Mouse (Mus musculus): Measurements from ENCODE around the gene Pcca. TPM values are rescaled to one million over a fixed set of nuclear protein-coding genes. Genes with fewer than 3 reads are reported as not detected.

Pcca gene
- polyA plus RNA-seq, 1 experiment from 2014 or later: 28.4 TPM

GRCm38 (mm10) chr14:122909368-122910091, 375.4 kb downstream of the Pcca start:
- 70% methylated on average over 5 of the region's 5 CpGs for WGBS
- Histone ChIP-seq H3K9ac (no peak overlapping the region), H3K4me3 (no peak overlapping the region), H3K27me3 (replicated peaks) (no peaks in the 10 kb centered on the region), H3K9me3 (replicated peaks) (peaks cover 6% of the 10 kb centered on the region; the same call in 1 of the 2 replicates), H3K4me1 (replicated peaks) (no peaks in the 10 kb centered on the region), H3K4me2 (no peak overlapping the region), H3K36me3 (peaks cover 13% of the 10 kb centered on the region; the same call in 1 of the 2 replicates), H3K27ac (ENCODE audit: poor library complexity, severe bottlenecking) (no peak overlapping the region)
- ATAC-seq (ENCODE audit: insufficient number of reproducible peaks, low FRiP score): no peak

GRCm38 (mm10) chr14:122911265-122911664, 377.1 kb downstream of the Pcca start:
- Histone ChIP-seq H3K27me3 (replicated peaks) (no peaks in the 10 kb centered on the region), H3K36me3 (peaks cover 8% of the 10 kb centered on the region; the same call in 1 of the 2 replicates), H3K4me3 (no peak overlapping the region), H3K4me1 (replicated peaks) (no peaks in the 10 kb centered on the region), H3K27ac (ENCODE audit: poor library complexity, severe bottlenecking) (no peak overlapping the region), H3K4me2 (no peak overlapping the region), H3K9me3 (replicated peaks) (peaks cover 6% of the 10 kb centered on the region; the same call in 1 of the 2 replicates), H3K9ac (no peak overlapping the region)
- no peak for ATAC-seq (ENCODE audit: insufficient number of reproducible peaks, low FRiP score)

GRCm38 (mm10) chr14:122912137-122912536, 378.0 kb downstream of the Pcca start:
- H3K4me3 ChIP-seq: peak overlapping the region; percentile 90
- H3K4me2 ChIP-seq: peak overlapping the region; percentile 90
- WGBS: 54% methylated on average over 1 of the region's 1 CpGs
- no peak for ATAC-seq (ENCODE audit: insufficient number of reproducible peaks, low FRiP score)
- H3K36me3 ChIP-seq: peaks cover 8% of the 10 kb centered on the region; the same call in 1 of the 2 replicates
- H3K4me1 ChIP-seq (replicated peaks): no peaks in the 10 kb centered on the region
- no peaks in the 10 kb centered on the region for H3K27me3 ChIP-seq (replicated peaks)
- peak overlapping the region; percentile 83; the same call in 1 of the 2 replicates for H3K9ac ChIP-seq
- H3K27ac ChIP-seq (ENCODE audit: poor library complexity, severe bottlenecking): no peak overlapping the region
- peaks cover 6% of the 10 kb centered on the region; the same call in 1 of the 2 replicates for H3K9me3 ChIP-seq (replicated peaks)

- Histone ChIP-seq H3K4me3 (peak overlapping the region; percentile 90), H3K27ac (ENCODE audit: poor library complexity, severe bottlenecking) (0 out of 2 replicates have a peak overlapping the region, but pooled peaks have one; percentile 17), H3K4me2 (peak overlapping the region; percentile 90), H3K36me3 (peaks cover 8% of the 10 kb centered on the region; the same call in 1 of the 2 replicates), H3K27me3 (replicated peaks) (no peaks in the 10 kb centered on the region), H3K9me3 (replicated peaks) (peaks cover 6% of the 10 kb centered on the region; the same call in 1 of the 2 replicates), H3K9ac (peak overlapping the region; percentile 83), H3K4me1 (replicated peaks) (no peaks in the 10 kb centered on the region)
- under 1% methylated on average over 55 of the region's 58 CpGs for WGBS
- ATAC-seq (ENCODE audit: insufficient number of reproducible peaks, low FRiP score): peak; percentile 81
Observed at GRCm38 (mm10) chr14:122912812-122913498, 378.8 kb downstream of the Pcca start.

- WGBS: 82% methylated on average over 6 of the region's 6 CpGs
- H3K4me3 ChIP-seq: peak within 1 kb of the TSS; percentile 90
- H3K4me2 ChIP-seq: peak within 1 kb of the TSS; percentile 90
- H3K9ac ChIP-seq: peak within 1 kb of the TSS; percentile 83
- H3K4me1 ChIP-seq (replicated peaks): no peaks in the 10 kb centered on the region
- H3K36me3 ChIP-seq: 0 out of 2 replicates have a peak, but pooled peaks cover 2% of the 10 kb centered on the region
- H3K27ac ChIP-seq (ENCODE audit: poor library complexity, severe bottlenecking): 0 out of 2 replicates have a peak within 1 kb of the TSS, but pooled peaks have one; percentile 17
- H3K9me3 ChIP-seq (replicated peaks): 0 out of 2 replicates have a peak, but pooled peaks cover 2% of the 10 kb centered on the region
- ATAC-seq (ENCODE audit: insufficient number of reproducible peaks, low FRiP score): no peak
- no peaks in the 10 kb centered on the region for H3K27me3 ChIP-seq (replicated peaks)
Observed at GRCm38 (mm10) chr14:122913657-122914056, 379.5 kb downstream of the Pcca start, which contains the start of gene Ggact. Ggact (minus strand) TSS chr14:122913757.

- H3K4me1 ChIP-seq (replicated peaks): no peaks in the 10 kb centered on the region
- no peaks in the 10 kb centered on the region for H3K27me3 ChIP-seq (replicated peaks)
- H3K9me3 ChIP-seq (replicated peaks): no peaks in the 10 kb centered on the region
- H3K4me3 ChIP-seq: no peak overlapping the region
- WGBS: 88% methylated on average over 1 of the region's 1 CpGs
- ATAC-seq (ENCODE audit: insufficient number of reproducible peaks, low FRiP score): no peak
- H3K9ac ChIP-seq: no peak overlapping the region
- H3K4me2 ChIP-seq: no peak overlapping the region
- H3K36me3 ChIP-seq: peaks cover 7% of the 10 kb centered on the region
- no peak overlapping the region for H3K27ac ChIP-seq (ENCODE audit: poor library complexity, severe bottlenecking)
Observed at GRCm38 (mm10) chr14:122917676-122918075, 383.6 kb downstream of the Pcca start.

- Histone ChIP-seq H3K27me3 (replicated peaks) (no peaks in the 10 kb centered on the region), H3K4me1 (replicated peaks) (no peaks in the 10 kb centered on the region), H3K36me3 (peaks cover 7% of the 10 kb centered on the region), H3K9me3 (replicated peaks) (no peaks in the 10 kb centered on the region), H3K4me3 (no peak overlapping the region), H3K9ac (no peak overlapping the region), H3K27ac (ENCODE audit: poor library complexity, severe bottlenecking) (no peak overlapping the region), H3K4me2 (no peak overlapping the region)
- 61% methylated on average over 5 of the region's 5 CpGs for WGBS
- ATAC-seq (ENCODE audit: insufficient number of reproducible peaks, low FRiP score): no peak; the same call in 1 of the 2 replicates
Observed at GRCm38 (mm10) chr14:122920011-122920410, 385.9 kb downstream of the Pcca start.

- Histone ChIP-seq H3K4me1 (replicated peaks) (no peaks in the 10 kb centered on the region), H3K27me3 (replicated peaks) (no peaks in the 10 kb centered on the region), H3K9me3 (replicated peaks) (no peaks in the 10 kb centered on the region), H3K27ac (ENCODE audit: poor library complexity, severe bottlenecking) (no peak overlapping the region), H3K4me2 (no peak overlapping the region), H3K9ac (no peak overlapping the region), H3K36me3 (peaks cover 18% of the 10 kb centered on the region), H3K4me3 (no peak overlapping the region)
- no peak for ATAC-seq (ENCODE audit: insufficient number of reproducible peaks, low FRiP score)
- WGBS: 80% methylated on average over 1 of the region's 1 CpGs
Observed at GRCm38 (mm10) chr14:122936460-122936859, 402.3 kb downstream of the Pcca start.

Other genes with a start within 250 kb of the Pcca start
- gene Gm5089, start 83.2 kb upstream of the Pcca start, polyA plus RNA-seq (2016; fragmentation: Nextera tagmentation; extraction: Ambion mirVana): not detected in 2 replicates
- 0.04 TPM in 1 of 2 replicates, not detected in the other for gene Zic5, start 68.6 kb upstream of the Pcca start, polyA plus RNA-seq (2016; fragmentation: Nextera tagmentation; extraction: Ambion mirVana)
- not detected in 2 replicates for gene Zic2, start 58.9 kb upstream of the Pcca start, polyA plus RNA-seq (2016; fragmentation: Nextera tagmentation; extraction: Ambion mirVana)
- not detected in 2 replicates for gene Gm10837, start 43.7 kb upstream of the Pcca start, polyA plus RNA-seq (2016; fragmentation: Nextera tagmentation; extraction: Ambion mirVana)

Measured in heart, embryonic 12.5 days (tissue).